Mouse (Mus musculus): ENCODE measurements around the gene Pgm1.

DNA sequence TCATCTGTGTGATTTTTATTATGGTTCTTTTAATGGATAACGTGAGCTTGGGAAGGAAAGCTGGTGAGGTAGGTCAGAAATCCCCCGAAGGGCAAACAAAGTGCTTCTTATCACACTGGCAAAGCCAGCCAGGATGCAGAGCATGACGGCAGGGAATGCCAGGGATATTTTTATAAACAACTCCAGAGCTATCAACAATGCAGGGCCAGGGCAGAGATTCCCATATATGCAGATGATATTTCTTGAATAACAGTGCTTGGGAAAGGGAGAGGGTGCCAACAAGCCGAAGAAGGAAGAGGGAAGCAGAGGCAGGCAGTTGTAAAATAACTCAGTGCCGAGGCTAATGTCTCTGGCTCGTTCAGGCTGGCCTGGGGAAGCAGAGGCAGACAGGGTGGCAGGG lies 102.1 kb downstream of the Pgm1 start:
- TF ChIP-seq GATA1 (IDR thresholded peaks at IDR 0.05; ENCODE audit: low read depth, low read length) (no peak), ZNF384 (IDR thresholded peaks at IDR 0.05; ENCODE audit: low read depth, low read length) (no peak), JUND (IDR thresholded peaks at IDR 0.05; ENCODE audit: low read depth, low read length) (no peak), CTCF (IDR thresholded peaks at IDR 0.05 in 2 of 3, conservative IDR thresholded peaks at IDR 0.05 in 1 of 3; ENCODE audit: control insufficient read depth in 1 of 3, insufficient read depth in 1 of 3, low read depth in 2 of 3, low read length in 3 of 3, poor library complexity in 1 of 3, severe bottlenecking in 1 of 3) (no peak), POLR2AphosphoS5 (IDR thresholded peaks at IDR 0.05; ENCODE audit: borderline replicate concordance, low read depth, low read length) (no peak), TCF12 (IDR thresholded peaks at IDR 0.05; ENCODE audit: low read depth, low read length) (no peak), ZKSCAN1 (IDR thresholded peaks at IDR 0.05; ENCODE audit: low read depth, low read length) (no peak), POLR2A (IDR thresholded peaks at IDR 0.05; ENCODE audit: control insufficient read depth in 1 of 2, insufficient read depth in 1 of 2, low read depth in 1 of 2, low read length in 2 of 2, poor library complexity in 1 of 2) (no peak), RCOR1 (IDR thresholded peaks at IDR 0.05; ENCODE audit: low read depth, low read length) (no peak), TBP (IDR thresholded peaks at IDR 0.05; ENCODE audit: low read depth, low read length) (no peak), ETS1 (IDR thresholded peaks at IDR 0.05; ENCODE audit: low read depth, low read length) (no peak), NELFE (IDR thresholded peaks at IDR 0.05; ENCODE audit: low read depth, low read length) (no peak), EP300 (IDR thresholded peaks at IDR 0.05; ENCODE audit: low read depth in 1 of 2, low read length in 2 of 2) (no peak)
